Mouse (Mus musculus): Measurements from ENCODE around the gene Cnnm3. TPM values are rescaled to one million over a fixed set of nuclear protein-coding genes. Genes with fewer than 3 reads are reported as not detected.
A peak's percentile ranks its signal among the peaks of the same experiment; 100 is the strongest.

Cnnm3 gene
- polyA plus RNA-seq, 1 experiment from 2014 or later = 3.0 TPM

DNA sequence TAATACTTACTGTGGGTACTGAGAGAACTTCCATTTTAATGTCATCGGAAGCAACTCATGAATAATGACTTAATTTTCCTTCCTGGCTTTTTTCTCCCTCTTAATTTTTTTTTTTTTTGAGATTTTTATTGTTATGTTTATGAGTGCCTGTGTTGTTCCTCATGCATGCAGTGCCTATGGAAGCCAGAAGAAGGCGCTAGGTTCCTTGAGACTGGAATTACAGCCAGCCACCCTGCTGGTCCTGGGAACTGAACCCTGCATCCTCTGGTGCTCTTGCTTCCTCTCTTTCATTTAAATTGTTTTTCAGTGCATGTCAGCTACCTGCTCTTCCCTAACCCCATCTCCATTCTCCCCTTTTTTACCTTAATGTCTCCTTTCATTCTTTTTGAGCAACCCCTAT lies 2.1 kb downstream of the Cnnm3 start:
- peak overlapping the region; percentile 98 for H3K4me2 ChIP-seq (ENCODE audit: low read depth, low read length)
- WGBS = 53% methylated on average over 2 of the region's 2 CpGs
- no peaks in the 10 kb centered on the region for H3K27me3 ChIP-seq (ENCODE audit: control insufficient read depth, insufficient read depth, low read length)
- peaks cover 19% of the 10 kb centered on the region for H3K4me1 ChIP-seq (ENCODE audit: control insufficient read depth, insufficient read depth, low read length)
- no peak overlapping the region for H3K27ac ChIP-seq (ENCODE audit: low read length)
- H3K36me3 ChIP-seq (ENCODE audit: control insufficient read depth, insufficient read depth, low read length) = no peaks in the 10 kb centered on the region
- H3K9ac ChIP-seq (ENCODE audit: low read length) = no peak overlapping the region
- H3K9me3 ChIP-seq (replicated peaks; ENCODE audit: control insufficient read depth, low read length) = no peaks in the 10 kb centered on the region
- peak overlapping the region; percentile 95 for H3K4me3 ChIP-seq (replicated peaks; ENCODE audit: low read length)
- no peak for ATAC-seq (ENCODE audit: insufficient read depth, low FRiP score)

DNA sequence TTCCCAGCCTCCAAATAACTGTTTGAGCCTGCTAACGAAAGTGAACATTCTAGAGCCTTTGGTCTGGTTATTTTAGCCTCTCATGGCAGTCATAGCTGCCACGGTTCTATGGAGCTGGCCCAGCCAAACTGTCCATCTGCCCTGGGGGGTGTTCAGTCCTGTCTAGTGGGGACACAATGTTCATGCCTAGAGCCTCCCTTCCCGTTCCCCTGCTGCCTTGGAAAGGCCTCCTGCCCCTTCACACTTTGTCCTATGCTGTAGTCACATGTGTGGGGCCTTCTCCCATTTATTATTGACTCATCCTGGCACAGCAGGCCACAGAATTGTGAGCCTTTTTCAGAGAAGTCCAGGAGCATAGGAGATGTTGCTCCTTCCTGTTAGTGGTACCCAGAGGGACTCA lies 6.6 kb downstream of the Cnnm3 start:
- Histone ChIP-seq H3K27ac (ENCODE audit: low read length) (no peak overlapping the region), H3K4me2 (ENCODE audit: low read depth, low read length) (no peak overlapping the region), H3K9ac (ENCODE audit: low read length) (no peak overlapping the region), H3K9me3 (replicated peaks; ENCODE audit: control insufficient read depth, low read length) (no peaks in the 10 kb centered on the region), H3K27me3 (ENCODE audit: control insufficient read depth, insufficient read depth, low read length) (no peaks in the 10 kb centered on the region), H3K4me3 (replicated peaks; ENCODE audit: low read length) (no peak overlapping the region), H3K4me1 (ENCODE audit: control insufficient read depth, insufficient read depth, low read length) (peaks cover 20% of the 10 kb centered on the region), H3K36me3 (ENCODE audit: control insufficient read depth, insufficient read depth, low read length) (peaks cover 19% of the 10 kb centered on the region)
- ATAC-seq (ENCODE audit: insufficient read depth, low FRiP score) = no peak
- WGBS = 74% methylated on average over 3 of the region's 3 CpGs

DNA sequence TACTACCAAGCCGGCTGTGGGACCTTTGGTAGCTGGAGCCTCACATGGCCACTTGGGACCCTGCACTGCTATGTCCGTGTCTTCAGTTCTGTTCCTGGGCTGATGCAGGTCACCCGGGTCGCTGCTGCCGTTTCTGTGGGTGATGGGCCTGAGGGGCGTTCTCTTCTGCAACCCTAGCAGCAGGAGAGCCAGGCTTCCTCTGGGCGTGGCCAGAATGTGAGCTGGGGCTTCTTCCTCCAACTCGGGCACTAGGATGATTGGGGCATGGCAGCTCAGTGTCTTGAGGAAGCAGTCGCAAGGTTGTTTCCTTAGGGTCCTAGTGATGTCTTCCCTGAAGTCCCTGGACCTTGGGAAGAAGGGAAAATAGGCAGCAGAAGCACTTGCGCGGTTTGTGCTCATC lies 8.0 kb downstream of the Cnnm3 start:
- Histone ChIP-seq H3K4me1 (ENCODE audit: control insufficient read depth, insufficient read depth, low read length) (peaks cover 11% of the 10 kb centered on the region), H3K27me3 (ENCODE audit: control insufficient read depth, insufficient read depth, low read length) (no peaks in the 10 kb centered on the region), H3K36me3 (ENCODE audit: control insufficient read depth, insufficient read depth, low read length) (peaks cover 19% of the 10 kb centered on the region), H3K4me3 (replicated peaks; ENCODE audit: low read length) (no peak overlapping the region), H3K27ac (ENCODE audit: low read length) (no peak overlapping the region), H3K9ac (ENCODE audit: low read length) (no peak overlapping the region), H3K9me3 (replicated peaks; ENCODE audit: control insufficient read depth, low read length) (no peaks in the 10 kb centered on the region), H3K4me2 (ENCODE audit: low read depth, low read length) (no peak overlapping the region)
- ATAC-seq (ENCODE audit: insufficient read depth, low FRiP score) = no peak
- 68% methylated on average over 11 of the region's 11 CpGs for WGBS

DNA sequence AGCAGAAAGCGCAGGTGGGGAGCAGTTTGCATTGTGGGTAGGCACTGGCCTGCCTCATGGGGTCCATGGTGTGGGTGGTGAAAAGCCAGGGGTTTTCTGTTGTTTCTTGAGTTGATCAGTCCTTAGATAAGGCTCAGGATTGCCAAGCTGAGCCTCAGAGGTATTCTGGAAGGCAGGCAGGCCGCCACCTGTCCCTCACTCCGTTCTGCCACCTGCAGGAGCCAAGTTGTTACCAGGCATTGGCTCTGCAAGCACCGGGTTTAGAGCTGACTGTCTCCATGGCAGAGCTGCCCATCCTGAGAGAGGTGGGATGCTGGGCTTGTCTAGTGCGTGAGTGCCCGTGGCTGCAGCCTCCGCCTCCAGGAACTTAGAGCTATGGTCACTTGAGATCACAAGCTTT lies 10.5 kb downstream of the Cnnm3 start:
- Histone ChIP-seq H3K27ac (ENCODE audit: low read length) (no peak overlapping the region), H3K4me3 (replicated peaks; ENCODE audit: low read length) (no peak overlapping the region), H3K4me1 (ENCODE audit: control insufficient read depth, insufficient read depth, low read length) (peaks cover 5% of the 10 kb centered on the region; the same call in 1 of the 2 replicates), H3K36me3 (ENCODE audit: control insufficient read depth, insufficient read depth, low read length) (peaks cover 25% of the 10 kb centered on the region), H3K9ac (ENCODE audit: low read length) (no peak overlapping the region), H3K27me3 (ENCODE audit: control insufficient read depth, insufficient read depth, low read length) (no peaks in the 10 kb centered on the region), H3K4me2 (ENCODE audit: low read depth, low read length) (no peak overlapping the region), H3K9me3 (replicated peaks; ENCODE audit: control insufficient read depth, low read length) (no peaks in the 10 kb centered on the region)
- WGBS = 89% methylated on average over 7 of the region's 7 CpGs
- ATAC-seq (ENCODE audit: insufficient read depth, low FRiP score) = no peak

DNA sequence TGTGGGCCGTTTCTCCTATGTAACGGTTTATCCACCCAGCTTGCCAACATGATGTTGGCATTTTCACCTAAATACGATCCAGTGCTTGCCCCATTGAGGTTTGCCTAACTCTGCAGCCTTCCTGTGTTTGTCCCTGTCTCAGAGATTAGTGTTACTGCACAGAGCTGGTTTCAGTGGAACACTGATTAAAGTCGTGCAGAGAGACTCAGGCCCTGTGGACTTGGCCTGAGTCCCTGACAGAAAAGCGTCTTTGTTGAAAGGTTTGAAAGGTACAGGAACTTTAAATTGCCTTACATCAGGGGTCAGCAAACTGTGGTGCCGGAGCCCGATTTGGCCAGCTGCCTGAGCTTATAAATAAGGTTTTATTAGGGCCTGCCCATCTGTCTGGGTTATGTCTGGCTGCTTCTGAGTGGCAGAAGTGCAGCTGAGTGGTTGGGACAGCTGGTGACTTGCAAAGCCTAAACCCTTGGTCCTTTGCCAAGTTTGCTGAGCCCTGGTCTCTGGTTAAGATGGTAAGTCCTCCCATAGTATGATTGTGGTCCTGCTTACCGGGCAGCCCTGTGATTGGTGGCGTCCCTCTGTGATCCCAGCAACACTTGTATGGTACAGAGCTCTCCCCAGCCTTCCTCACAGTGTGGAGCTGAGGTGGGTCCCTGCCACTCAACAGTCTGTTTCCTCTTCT lies 11.8 kb downstream of the Cnnm3 start:
- no peaks in the 10 kb centered on the region for H3K9me3 ChIP-seq (replicated peaks; ENCODE audit: control insufficient read depth, low read length)
- H3K4me3 ChIP-seq (replicated peaks; ENCODE audit: low read length) = no peak overlapping the region
- peak overlapping the region; percentile 54 for H3K27ac ChIP-seq (ENCODE audit: low read length)
- peaks cover 25% of the 10 kb centered on the region for H3K36me3 ChIP-seq (ENCODE audit: control insufficient read depth, insufficient read depth, low read length)
- H3K4me1 ChIP-seq (ENCODE audit: control insufficient read depth, insufficient read depth, low read length) = peaks cover 5% of the 10 kb centered on the region; the same call in 1 of the 2 replicates
- no peak overlapping the region for H3K9ac ChIP-seq (ENCODE audit: low read length)
- WGBS = 53% methylated on average over 9 of the region's 9 CpGs
- no peaks in the 10 kb centered on the region for H3K27me3 ChIP-seq (ENCODE audit: control insufficient read depth, insufficient read depth, low read length)
- ATAC-seq (ENCODE audit: insufficient read depth, low FRiP score) = peak; percentile 42; the same call in 1 of the 2 replicates
- no peak overlapping the region for H3K4me2 ChIP-seq (ENCODE audit: low read depth, low read length)

DNA sequence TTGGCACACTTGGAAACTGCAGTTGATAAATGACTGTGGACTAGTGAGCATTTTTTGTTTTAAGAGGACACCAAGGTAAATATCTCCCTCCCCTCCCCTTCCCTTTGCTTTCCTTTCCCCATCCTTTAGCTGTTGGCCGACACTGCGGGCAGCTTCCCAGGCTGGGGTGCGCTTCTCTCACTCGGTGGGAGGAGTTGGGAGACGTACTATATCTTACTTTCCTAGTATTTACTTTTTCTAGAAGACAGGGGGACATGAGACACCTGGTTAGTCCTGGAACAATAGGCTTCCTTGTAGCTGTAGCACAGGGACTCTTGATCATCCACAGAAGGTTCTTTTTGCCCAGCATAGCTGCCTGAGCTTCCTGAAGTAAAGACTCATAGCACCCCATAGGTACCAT lies 12.4 kb downstream of the Cnnm3 start:
- Histone ChIP-seq H3K4me1 (ENCODE audit: control insufficient read depth, insufficient read depth, low read length) (peaks cover 5% of the 10 kb centered on the region; the same call in 1 of the 2 replicates), H3K27me3 (ENCODE audit: control insufficient read depth, insufficient read depth, low read length) (no peaks in the 10 kb centered on the region), H3K9me3 (replicated peaks; ENCODE audit: control insufficient read depth, low read length) (no peaks in the 10 kb centered on the region), H3K36me3 (ENCODE audit: control insufficient read depth, insufficient read depth, low read length) (peaks cover 25% of the 10 kb centered on the region), H3K27ac (ENCODE audit: low read length) (peak overlapping the region; percentile 54), H3K4me2 (ENCODE audit: low read depth, low read length) (no peak overlapping the region), H3K9ac (ENCODE audit: low read length) (no peak overlapping the region), H3K4me3 (replicated peaks; ENCODE audit: low read length) (no peak overlapping the region)
- 30% methylated on average over 5 of the region's 5 CpGs for WGBS
- ATAC-seq (ENCODE audit: insufficient read depth, low FRiP score) = peak; percentile 42; the same call in 1 of the 2 replicates

DNA sequence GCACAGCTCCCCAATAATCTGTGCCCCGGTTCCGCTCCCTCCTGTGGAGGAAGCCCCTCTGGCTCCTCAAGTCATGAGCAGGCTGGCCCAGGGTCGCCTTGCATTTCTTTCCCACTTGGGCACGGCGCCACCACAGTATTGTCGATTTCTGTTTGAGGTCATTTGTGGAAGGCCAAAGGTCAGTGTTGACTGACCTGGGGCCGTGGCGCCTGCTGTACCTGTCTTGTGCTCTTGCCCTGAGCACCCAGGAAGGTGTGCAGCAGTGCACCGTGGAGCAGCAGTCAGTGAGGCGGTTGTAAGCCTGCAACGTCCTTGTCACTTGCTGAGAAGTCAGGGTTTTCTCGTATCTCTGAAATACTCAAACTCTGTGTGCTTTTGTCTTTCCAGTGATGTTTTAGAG lies 14.1 kb downstream of the Cnnm3 start:
- no peak overlapping the region for H3K27ac ChIP-seq (ENCODE audit: low read length)
- H3K4me2 ChIP-seq (ENCODE audit: low read depth, low read length) = no peak overlapping the region
- no peak for ATAC-seq (ENCODE audit: insufficient read depth, low FRiP score)
- H3K36me3 ChIP-seq (ENCODE audit: control insufficient read depth, insufficient read depth, low read length) = peaks cover 17% of the 10 kb centered on the region
- no peak overlapping the region for H3K4me3 ChIP-seq (replicated peaks; ENCODE audit: low read length)
- H3K4me1 ChIP-seq (ENCODE audit: control insufficient read depth, insufficient read depth, low read length) = peaks cover 5% of the 10 kb centered on the region; the same call in 1 of the 2 replicates
- H3K9ac ChIP-seq (ENCODE audit: low read length) = no peak overlapping the region
- H3K27me3 ChIP-seq (ENCODE audit: control insufficient read depth, insufficient read depth, low read length) = no peaks in the 10 kb centered on the region
- 83% methylated on average over 12 of the region's 12 CpGs for WGBS
- H3K9me3 ChIP-seq (replicated peaks; ENCODE audit: control insufficient read depth, low read length) = no peaks in the 10 kb centered on the region

DNA sequence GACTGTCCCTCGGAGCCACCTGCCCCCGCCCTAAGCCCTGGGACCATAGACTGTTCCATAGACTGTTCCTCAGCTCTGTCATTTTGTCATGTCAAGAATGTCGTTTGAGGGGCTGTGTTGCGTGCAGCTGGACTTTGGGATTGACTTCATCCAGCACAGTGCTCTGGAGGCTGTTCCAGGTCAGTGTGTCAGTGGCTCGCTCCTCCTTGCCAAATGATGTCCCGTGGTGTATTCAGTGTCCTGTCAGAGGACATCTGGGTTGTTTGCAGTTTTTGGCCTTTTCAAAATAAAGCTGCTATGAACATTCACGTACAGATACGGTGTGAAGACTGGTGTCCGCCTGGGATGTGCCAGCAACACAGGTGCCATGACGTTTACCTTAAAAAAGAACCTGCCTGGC lies 15.2 kb downstream of the Cnnm3 start:
- WGBS = 83% methylated on average over 10 of the region's 10 CpGs

DNA sequence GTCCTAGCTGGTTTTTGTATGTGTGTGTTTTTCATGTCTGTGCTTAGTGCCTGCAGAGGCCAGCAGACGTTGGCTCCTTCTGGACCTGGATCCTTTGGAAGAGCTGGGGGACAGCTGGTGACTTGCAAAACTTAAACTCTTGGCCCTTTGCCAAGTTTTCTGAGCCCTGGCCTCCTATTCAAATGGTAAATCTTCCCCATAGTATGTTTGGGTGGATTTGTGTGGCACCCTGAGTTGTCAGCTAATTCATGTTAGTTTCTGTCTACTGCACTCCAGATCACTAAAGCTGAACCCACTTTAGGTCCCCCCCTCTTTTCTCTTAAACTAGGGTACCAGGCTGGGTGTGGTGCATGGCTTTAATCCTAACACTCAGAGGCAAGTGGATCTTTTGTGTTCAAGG lies 16.7 kb downstream of the Cnnm3 start:
- no peak overlapping the region for H3K4me3 ChIP-seq (replicated peaks; ENCODE audit: low read length)
- no peak overlapping the region for H3K27ac ChIP-seq (ENCODE audit: low read length)
- no peak for ATAC-seq (ENCODE audit: insufficient read depth, low FRiP score)
- H3K27me3 ChIP-seq (ENCODE audit: control insufficient read depth, insufficient read depth, low read length) = no peaks in the 10 kb centered on the region
- 15% methylated on average over 1 of the region's 1 CpGs for WGBS
- no peaks in the 10 kb centered on the region for H3K9me3 ChIP-seq (replicated peaks; ENCODE audit: control insufficient read depth, low read length)
- no peak overlapping the region for H3K4me2 ChIP-seq (ENCODE audit: low read depth, low read length)
- H3K4me1 ChIP-seq (ENCODE audit: control insufficient read depth, insufficient read depth, low read length) = no peaks in the 10 kb centered on the region; the same call in 1 of the 2 replicates
- H3K36me3 ChIP-seq (ENCODE audit: control insufficient read depth, insufficient read depth, low read length) = peaks cover 6% of the 10 kb centered on the region; the same call in 1 of the 2 replicates
- H3K9ac ChIP-seq (ENCODE audit: low read length) = no peak overlapping the region

More for the DNA sequence above, 15.2 kb downstream of the Cnnm3 start:
- Histone ChIP-seq H3K27me3 (ENCODE audit: control insufficient read depth, insufficient read depth, low read length) (no peaks in the 10 kb centered on the region), H3K4me2 (ENCODE audit: low read depth, low read length) (no peak overlapping the region), H3K9ac (ENCODE audit: low read length) (no peak overlapping the region), H3K4me1 (ENCODE audit: control insufficient read depth, insufficient read depth, low read length) (peaks cover 5% of the 10 kb centered on the region; the same call in 1 of the 2 replicates), H3K4me3 (replicated peaks; ENCODE audit: low read length) (no peak overlapping the region), H3K9me3 (replicated peaks; ENCODE audit: control insufficient read depth, low read length) (no peaks in the 10 kb centered on the region), H3K36me3 (ENCODE audit: control insufficient read depth, insufficient read depth, low read length) (peaks cover 7% of the 10 kb centered on the region), H3K27ac (ENCODE audit: low read length) (no peak overlapping the region)
- ATAC-seq (ENCODE audit: insufficient read depth, low FRiP score) = no peak
